Mouse (Mus musculus) brain, embryonic 14.5 days (tissue): ENCODE measurements around the gene Glp2r. TPM values are rescaled to one million over a fixed set of nuclear protein-coding genes. Genes with fewer than 3 reads are reported as not detected.
A peak's percentile ranks its signal among the peaks of the same experiment; 100 is the strongest.

Experiments used
- DNase-seq: peaks from one replicate; pipeline ENCODE4 v3.0.0-alpha.2; 2011; ENCODE audit warnings: low read depth
- CTCF ChIP-seq: fragments of 200-500 bp; IDR thresholded peaks from 2 replicates; pipeline ENCODE4 v1.5.1; 2012; ENCODE audit warnings: inconsistent platforms, mild to moderate bottlenecking, moderate library complexity, borderline replicate concordance; ENCODE audit not compliant: insufficient read depth, insufficient read length; ENCODE audit errors: extremely low read depth
- POLR2A ChIP-seq: fragments of 200-500 bp; IDR thresholded peaks from 2 replicates; pipeline ENCODE4 v1.6.1; 2012; ENCODE audit warnings: mild to moderate bottlenecking, inconsistent platforms, borderline replicate concordance; ENCODE audit not compliant: poor library complexity, insufficient read depth, insufficient read length, severe bottlenecking; ENCODE audit errors: extremely low read depth
- polyA plus RNA-seq: library from polyadenylated mRNA; depleted of rRNA; stranded (reverse); fragments of >200 nt; gene quantifications from 2 replicates; pipeline ENCODE4 v1.2.3, GENCODE M21; 2012

Gene Glp2r
- polyA plus RNA-seq, 1 experiment = 0.05 TPM

GRCm38 (mm10) chr11:67774379-67774778 is 3.4 kb upstream of the Glp2r start, which contains the start of gene Gsg1l2:
TSS of gene Gsg1l2 (plus strand) at chr11:67774608.
- no peak for TF ChIP-seq CTCF
- TF ChIP-seq POLR2A = no peak
- peak; percentile 32 for DNase-seq

GRCm38 (mm10) chr11:67772577-67772976 is 1.6 kb upstream of the Glp2r start:
- TF ChIP-seq CTCF = peak; percentile 54; the same call in 1 of the 2 replicates
- TF ChIP-seq POLR2A = no peak
- DNase-seq = peak; percentile 90

GRCm38 (mm10) chr11:67771691-67772090 is 738 bp upstream of the Glp2r start:
- no peak for TF ChIP-seq CTCF
- TF ChIP-seq POLR2A = no peak
- DNase-seq = peak; percentile 48

GRCm38 (mm10) chr11:67757373-67758167 is 13.4 kb downstream of the Glp2r start:
- no peak for DNase-seq
- TF ChIP-seq POLR2A = no peak
- no peak for TF ChIP-seq CTCF

GRCm38 (mm10) chr11:67756287-67756686 is 14.7 kb downstream of the Glp2r start:
- TF ChIP-seq POLR2A (no peak), CTCF (no peak)
- no peak for DNase-seq

- DNase-seq = no peak
Observed at GRCm38 (mm10) chr11:67741569-67741968, 29.4 kb downstream of the Glp2r start.

GRCm38 (mm10) chr11:67738846-67739490 is 32.0 kb downstream of the Glp2r start:
- TF ChIP-seq POLR2A (no peak), CTCF (no peak)
- DNase-seq = peak; percentile 43

More at GRCm38 (mm10) chr11:67741569-67741968, 29.4 kb downstream of the Glp2r start:
- TF ChIP-seq POLR2A (no peak), CTCF (peak; percentile 8; the same call in 1 of the 2 replicates)

- DNase-seq = no peak
- TF ChIP-seq CTCF (no peak), POLR2A (no peak)
Observed at GRCm38 (mm10) chr11:67738345-67738744, 32.6 kb downstream of the Glp2r start.

- DNase-seq = no peak
- no peak for TF ChIP-seq POLR2A
- TF ChIP-seq CTCF = no peak
Observed at GRCm38 (mm10) chr11:67734597-67734996, 36.4 kb downstream of the Glp2r start.

GRCm38 (mm10) chr11:67733726-67734125 is 37.2 kb downstream of the Glp2r start:
- no peak for TF ChIP-seq POLR2A
- no peak for TF ChIP-seq CTCF
- no peak for DNase-seq

- no peak for DNase-seq
- TF ChIP-seq POLR2A = no peak
- no peak for TF ChIP-seq CTCF
Observed at GRCm38 (mm10) chr11:67731056-67731455, 39.9 kb downstream of the Glp2r start.
